Mouse (Mus musculus) testis, adult 2 months (tissue): Measurements from ENCODE around the gene Lrrc32. TPM values are rescaled to one million over a fixed set of nuclear protein-coding genes. Genes with fewer than 3 reads are reported as not detected.

Experiments
- H3K27ac ChIP-seq: fragments of 200-500 bp; 2 replicates; pipeline ENCODE4 v1.5.1; 2012; ENCODE audit warnings: low read depth, low read length; ENCODE audit not compliant: control insufficient read depth, insufficient read depth
- H3K27me3 ChIP-seq: fragments of 200-500 bp; 2 replicates; pipeline ENCODE4 v1.6.1; 2012; ENCODE audit warnings: mild to moderate bottlenecking, low read length, moderate library complexity; ENCODE audit not compliant: control insufficient read depth, insufficient read depth
- H3K36me3 ChIP-seq: fragments of 200-500 bp; 2 replicates; pipeline ENCODE4 v1.6.1; 2012; ENCODE audit warnings: mild to moderate bottlenecking, low read length; ENCODE audit not compliant: control insufficient read depth, insufficient read depth
- H3K4me1 ChIP-seq: fragments of 200-500 bp; 2 replicates; pipeline ENCODE4 v1.6.1; 2012; ENCODE audit warnings: low read length; ENCODE audit not compliant: control insufficient read depth, insufficient read depth
- H3K4me3 ChIP-seq: fragments of 200-500 bp; 2 replicates; pipeline ENCODE4 v1.5.1; 2012; ENCODE audit warnings: low read depth, mild to moderate bottlenecking, low read length, moderate library complexity, mixed read lengths; ENCODE audit not compliant: control insufficient read depth
- CTCF ChIP-seq: fragments of 200-500 bp; IDR thresholded peaks from 2 replicates; pipeline ENCODE4 v1.5.1; 2012; ENCODE audit warnings: low read depth, mild to moderate bottlenecking, inconsistent platforms, low read length, moderate library complexity; ENCODE audit not compliant: control insufficient read depth, insufficient read depth, insufficient replicate concordance
- POLR2A ChIP-seq: fragments of 200-500 bp; IDR thresholded peaks from 2 replicates; pipeline ENCODE4 v1.6.1; 2012; ENCODE audit warnings: low read depth, mild to moderate bottlenecking, inconsistent platforms, low read length, moderate library complexity; ENCODE audit not compliant: control insufficient read depth
- polyA plus RNA-seq: library from polyadenylated mRNA; depleted of rRNA; stranded (reverse); fragments of >200 nt; gene quantifications from 2 replicates; pipeline ENCODE4 v1.2.3, GENCODE M21; 2012; rRNA removed

Lrrc32 gene
- polyA plus RNA-seq = 0.48 and 0.72 TPM in 2 replicates

DNA sequence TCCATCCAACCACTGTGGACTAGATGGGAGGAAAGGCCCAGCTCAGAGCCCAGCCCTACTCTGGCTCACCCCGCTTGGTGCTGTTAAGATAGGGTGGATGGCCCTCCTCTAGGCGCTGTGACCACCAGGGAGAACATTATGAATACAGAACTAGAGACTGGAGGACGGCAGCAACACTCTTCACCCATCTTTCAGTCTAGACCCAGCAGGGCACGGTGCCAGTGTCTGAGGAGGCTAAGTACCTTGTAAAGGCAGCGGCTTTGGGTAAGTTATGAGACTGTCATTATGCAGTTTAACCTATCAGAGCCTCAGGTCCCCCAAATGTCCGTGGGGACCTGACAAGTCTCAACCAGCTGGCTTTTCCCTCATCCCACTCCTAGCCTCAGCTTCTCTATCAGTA, at the start of gene Lrrc32:
Lrrc32 (plus strand) TSS at position 153 of the 400 bp plus-strand sequence.
- Histone ChIP-seq H3K36me3 (no peaks in the 10 kb centered on the region), H3K4me1 (peaks cover 8% of the 10 kb centered on the region), H3K27me3 (no peaks in the 10 kb centered on the region; the same call in 1 of the 2 replicates), H3K27ac (no peak within 1 kb of the TSS), H3K4me3 (peak within 1 kb of the TSS; percentile 52)
- TF ChIP-seq POLR2A = no peak
- no peak for TF ChIP-seq CTCF

DNA sequence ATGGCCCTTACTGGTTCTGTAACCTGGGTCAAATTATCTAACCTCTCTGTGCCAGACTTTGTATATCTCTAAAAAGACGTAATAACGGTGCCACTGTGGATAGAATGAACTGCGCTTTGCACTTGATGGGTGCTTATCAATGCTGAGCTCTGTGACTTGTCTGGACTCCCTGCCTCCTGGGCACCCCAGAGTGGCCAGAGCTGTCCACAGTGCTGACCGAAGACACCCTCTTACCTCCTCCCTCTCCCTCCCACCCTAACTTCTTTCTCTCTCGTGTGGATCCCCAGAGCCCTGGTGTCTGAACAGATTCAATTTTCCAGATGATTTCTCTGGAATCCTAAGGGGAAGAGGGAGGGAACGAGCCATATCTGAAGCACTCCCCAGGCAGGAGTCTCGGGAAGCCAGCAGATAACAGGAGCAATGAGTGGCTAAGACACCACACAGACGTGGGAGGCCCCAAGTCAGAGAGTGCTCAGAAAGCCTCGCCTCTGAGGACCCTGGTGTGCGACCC, 49.1 kb upstream of the Lrrc32 start, which contains the start of gene Gucy2d:
Gucy2d (plus strand) TSS at position 461 of the 511 bp plus-strand sequence.
- H3K36me3 ChIP-seq = no peaks in the 10 kb centered on the region
- TF ChIP-seq POLR2A (no peak), CTCF (no peak)
- H3K27ac ChIP-seq = no peak within 1 kb of the TSS
- H3K4me3 ChIP-seq = no peak within 1 kb of the TSS
- no peaks in the 10 kb centered on the region for H3K27me3 ChIP-seq
- no peaks in the 10 kb centered on the region for H3K4me1 ChIP-seq

DNA sequence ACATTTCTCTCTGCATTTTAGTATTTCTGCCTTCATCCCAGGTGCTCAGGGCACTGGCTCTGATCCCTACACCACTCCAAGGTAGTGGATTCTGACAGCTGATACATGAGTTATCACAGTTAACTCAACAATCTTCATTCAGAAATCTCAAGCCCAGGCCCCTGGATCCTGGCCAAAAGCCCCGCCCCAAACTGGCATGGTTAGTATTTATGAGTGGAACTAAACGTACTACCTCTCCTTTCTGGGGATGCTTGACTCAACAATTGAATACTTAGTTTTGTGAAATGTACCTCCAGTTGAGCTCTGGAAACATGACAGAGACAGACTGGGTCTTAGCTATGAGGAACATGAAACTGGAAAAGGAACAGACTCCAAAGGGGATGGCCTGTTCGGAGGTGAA, 42.2 kb upstream of the Lrrc32 start:
- Histone ChIP-seq H3K27me3 (no peaks in the 10 kb centered on the region), H3K4me3 (no peak overlapping the region), H3K36me3 (no peaks in the 10 kb centered on the region), H3K27ac (no peak overlapping the region), H3K4me1 (no peaks in the 10 kb centered on the region)
- TF ChIP-seq POLR2A (no peak), CTCF (no peak)

DNA sequence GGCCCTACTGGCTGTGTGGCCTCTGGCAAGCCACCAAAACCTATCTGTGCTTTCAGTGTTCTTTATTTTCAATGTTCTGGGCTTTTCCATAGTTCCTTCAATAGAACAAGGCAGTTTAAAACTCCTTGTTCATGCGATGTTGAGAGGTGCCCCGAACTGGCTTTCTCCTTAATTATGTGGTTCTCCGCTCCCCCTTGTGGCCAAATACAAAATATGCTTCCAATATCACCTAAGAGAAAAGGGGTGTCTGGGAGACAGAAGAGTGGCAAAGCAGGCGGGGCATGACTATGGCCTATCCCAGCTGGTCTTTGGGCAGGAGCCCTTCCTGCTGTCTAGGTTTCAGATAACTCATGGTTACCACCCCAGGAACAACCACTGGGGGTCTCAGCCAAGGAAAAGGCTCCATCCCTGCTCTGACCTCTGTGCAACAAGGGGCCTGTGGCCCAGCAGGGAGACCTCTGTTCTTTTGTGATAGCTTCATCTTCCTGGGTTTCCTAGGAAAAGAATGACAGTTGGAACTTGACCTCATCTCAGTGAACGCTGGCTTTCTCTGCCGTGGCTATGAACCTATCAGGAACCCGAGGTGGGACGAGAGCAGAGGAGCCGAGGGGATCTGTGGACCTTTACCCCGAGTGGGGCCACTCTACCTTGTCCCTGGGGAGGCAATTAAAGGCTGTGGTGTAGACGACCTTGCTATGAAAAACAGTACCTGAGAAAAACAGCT, 41.3 kb upstream of the Lrrc32 start:
- no peaks in the 10 kb centered on the region for H3K36me3 ChIP-seq
- no peak for TF ChIP-seq POLR2A
- TF ChIP-seq CTCF = no peak

DNA sequence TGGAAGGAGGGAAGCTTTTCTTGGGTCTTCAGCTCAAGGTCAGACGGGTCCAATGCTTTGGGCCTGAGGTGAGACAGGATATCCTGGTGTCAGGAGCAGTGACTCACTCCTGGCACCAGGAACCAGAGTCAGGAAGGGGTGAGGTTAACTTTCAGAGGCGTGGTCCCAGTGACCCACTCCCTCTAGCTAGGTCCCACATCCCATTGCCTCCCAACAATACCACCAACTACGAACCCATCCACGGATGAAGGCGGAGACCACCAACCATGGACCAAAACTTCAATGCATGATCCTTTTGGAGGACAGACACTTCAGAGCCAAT, 40.8 kb upstream of the Lrrc32 start:
- no peaks in the 10 kb centered on the region for H3K4me1 ChIP-seq
- TF ChIP-seq CTCF (no peak), POLR2A (no peak)
- H3K4me3 ChIP-seq = no peak overlapping the region
- no peak overlapping the region for H3K27ac ChIP-seq
- H3K27me3 ChIP-seq = no peaks in the 10 kb centered on the region
- H3K36me3 ChIP-seq = no peaks in the 10 kb centered on the region

More for the DNA sequence above, 41.3 kb upstream of the Lrrc32 start:
- Histone ChIP-seq H3K27me3 (no peaks in the 10 kb centered on the region), H3K4me3 (no peak overlapping the region), H3K27ac (no peak overlapping the region), H3K4me1 (no peaks in the 10 kb centered on the region)

DNA sequence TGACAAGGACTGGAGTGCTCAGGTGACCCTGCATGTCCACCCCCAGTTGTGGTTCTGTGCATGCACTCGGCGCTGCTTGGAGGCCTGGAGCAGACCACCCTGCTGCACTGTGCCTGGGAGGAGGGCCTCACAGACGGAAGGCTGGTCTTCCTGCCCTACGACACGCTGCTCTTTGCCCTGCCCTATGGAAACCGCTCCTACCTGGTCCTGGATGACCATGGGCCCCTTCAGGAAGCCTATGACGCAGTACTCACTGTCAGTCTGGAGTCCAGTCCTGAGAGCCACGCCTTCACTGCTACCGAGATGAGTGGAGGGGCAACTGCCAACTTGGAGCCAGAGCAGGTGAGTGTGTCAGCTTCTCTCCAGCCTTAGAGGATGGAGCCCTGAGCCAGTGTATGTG, 39.4 kb upstream of the Lrrc32 start:
- TF ChIP-seq POLR2A (no peak), CTCF (no peak)
- H3K27me3 ChIP-seq = no peaks in the 10 kb centered on the region
- H3K4me1 ChIP-seq = no peaks in the 10 kb centered on the region
- H3K36me3 ChIP-seq = no peaks in the 10 kb centered on the region
- H3K27ac ChIP-seq = no peak overlapping the region
- H3K4me3 ChIP-seq = no peak overlapping the region

DNA sequence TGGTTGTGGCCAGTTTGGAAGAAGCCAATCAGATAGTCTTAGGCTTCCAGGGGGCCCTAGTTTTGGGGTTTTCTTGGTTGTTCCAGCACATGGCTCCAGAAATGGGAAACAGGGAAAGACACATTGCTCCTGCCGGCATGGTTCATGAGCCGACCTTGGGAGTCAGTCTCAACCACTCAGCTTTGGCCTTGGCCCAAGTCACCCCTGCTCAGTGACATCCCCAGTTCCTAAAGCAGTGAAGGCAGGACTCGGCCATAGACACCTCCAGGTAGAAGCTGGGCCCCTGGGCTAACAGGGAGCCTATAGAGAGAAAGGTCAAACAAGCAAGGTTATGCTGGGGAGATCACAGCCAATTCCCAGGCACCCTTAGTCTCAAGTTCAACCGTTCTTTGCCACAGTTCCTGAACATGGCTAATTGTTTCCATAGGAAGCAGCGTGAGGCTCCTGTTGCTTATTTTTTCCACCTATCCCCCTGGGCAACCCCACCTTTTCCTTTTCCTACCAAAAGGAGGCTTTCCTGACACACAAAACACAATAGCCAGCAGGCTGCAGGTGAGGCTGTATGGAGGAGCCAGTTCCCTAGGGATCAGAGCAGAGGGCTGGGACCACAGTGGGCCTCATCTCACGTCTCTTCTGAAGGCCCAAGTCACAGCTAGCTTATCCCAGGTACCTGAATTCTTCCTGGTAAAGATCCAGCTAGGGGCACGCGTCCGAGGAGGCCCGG, 34.5 kb upstream of the Lrrc32 start:
- no peak overlapping the region for H3K27ac ChIP-seq
- no peak overlapping the region for H3K4me3 ChIP-seq
- H3K4me1 ChIP-seq = no peaks in the 10 kb centered on the region
- H3K27me3 ChIP-seq = no peaks in the 10 kb centered on the region
- H3K36me3 ChIP-seq = no peaks in the 10 kb centered on the region
- TF ChIP-seq CTCF (no peak), POLR2A (no peak)
